Mouse (Mus musculus): Measurements from ENCODE around the gene Tbc1d2b. TPM values are rescaled to one million over a fixed set of nuclear protein-coding genes. Genes with fewer than 3 reads are reported as not detected.
A peak's percentile ranks its signal among the peaks of the same experiment; 100 is the strongest.

Tbc1d2b gene
- polyA plus RNA-seq, 1 experiment from 2014 or later = 11.4 TPM

DNA sequence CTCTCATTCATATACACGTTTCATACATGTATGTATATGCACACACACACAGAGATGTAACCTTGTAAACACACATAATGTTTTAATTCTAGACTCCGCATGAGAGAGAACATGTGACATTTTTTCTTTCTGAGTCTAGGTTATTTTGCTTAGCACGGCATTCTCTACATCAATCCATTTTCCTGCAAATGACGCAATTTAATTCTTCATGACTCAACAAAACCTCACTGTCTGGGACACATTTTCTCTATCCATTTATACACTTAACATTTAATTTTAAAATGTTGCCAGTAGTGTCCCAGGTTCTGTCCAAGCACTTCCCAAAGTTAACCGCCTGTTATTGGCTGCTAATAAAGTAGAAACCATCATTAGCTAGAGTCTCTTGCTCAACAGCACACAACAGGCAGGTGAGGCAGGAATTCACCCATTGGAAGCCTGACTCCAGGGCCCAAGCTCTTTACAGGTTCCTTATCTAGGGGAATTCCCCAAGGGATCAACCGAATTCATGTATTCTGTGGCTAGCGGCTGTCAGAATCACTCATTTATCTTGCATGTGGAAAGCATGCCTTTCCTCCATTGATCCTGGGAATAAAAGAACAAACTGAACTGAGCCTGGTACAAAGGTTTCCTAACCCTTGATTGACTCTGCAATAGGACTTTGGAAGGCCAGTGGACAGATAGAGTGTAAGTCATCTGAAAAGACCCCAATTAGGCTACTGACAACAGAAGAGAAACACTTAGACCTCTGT is 7.8 kb downstream of the Tbc1d2b start:
- WGBS = 88% methylated on average over 7 of the region's 7 CpGs

GRCm38 (mm10) chr9:90262063-90262462 is 8.5 kb downstream of the Tbc1d2b start:
- WGBS = 90% methylated on average over 3 of the region's 3 CpGs
- no peak overlapping the region for H3K9ac ChIP-seq (replicated peaks)
- no peaks in the 10 kb centered on the region for H3K4me1 ChIP-seq
- H3K27ac ChIP-seq (replicated peaks) = no peak overlapping the region
- H3K27me3 ChIP-seq = no peaks in the 10 kb centered on the region
- no peaks in the 10 kb centered on the region for H3K9me3 ChIP-seq
- no peak for ATAC-seq (ENCODE audit: low FRiP score, low read depth)
- no peak overlapping the region for H3K4me3 ChIP-seq
- 0 out of 2 replicates have a peak, but pooled peaks cover 5% of the 10 kb centered on the region for H3K36me3 ChIP-seq
- H3K4me2 ChIP-seq (replicated peaks) = no peak overlapping the region

More for the DNA sequence above, 7.8 kb downstream of the Tbc1d2b start:
- Histone ChIP-seq H3K4me2 (replicated peaks) (no peak overlapping the region), H3K9ac (replicated peaks) (no peak overlapping the region), H3K4me3 (no peak overlapping the region), H3K9me3 (no peaks in the 10 kb centered on the region), H3K27ac (replicated peaks) (no peak overlapping the region), H3K36me3 (0 out of 2 replicates have a peak, but pooled peaks cover 5% of the 10 kb centered on the region), H3K4me1 (no peaks in the 10 kb centered on the region), H3K27me3 (no peaks in the 10 kb centered on the region)
- ATAC-seq (ENCODE audit: low FRiP score, low read depth) = no peak

- WGBS = 74% methylated on average over 13 of the region's 13 CpGs
- Histone ChIP-seq H3K36me3 (0 out of 2 replicates have a peak, but pooled peaks cover 5% of the 10 kb centered on the region), H3K27ac (replicated peaks) (no peak overlapping the region), H3K4me1 (0 out of 2 replicates have a peak, but pooled peaks cover 3% of the 10 kb centered on the region), H3K9ac (replicated peaks) (no peak overlapping the region), H3K9me3 (no peaks in the 10 kb centered on the region), H3K4me3 (no peak overlapping the region), H3K4me2 (replicated peaks) (no peak overlapping the region), H3K27me3 (no peaks in the 10 kb centered on the region)
- no peak for ATAC-seq (ENCODE audit: low FRiP score, low read depth)
Observed at GRCm38 (mm10) chr9:90260600-90261375, 9.8 kb downstream of the Tbc1d2b start.

DNA sequence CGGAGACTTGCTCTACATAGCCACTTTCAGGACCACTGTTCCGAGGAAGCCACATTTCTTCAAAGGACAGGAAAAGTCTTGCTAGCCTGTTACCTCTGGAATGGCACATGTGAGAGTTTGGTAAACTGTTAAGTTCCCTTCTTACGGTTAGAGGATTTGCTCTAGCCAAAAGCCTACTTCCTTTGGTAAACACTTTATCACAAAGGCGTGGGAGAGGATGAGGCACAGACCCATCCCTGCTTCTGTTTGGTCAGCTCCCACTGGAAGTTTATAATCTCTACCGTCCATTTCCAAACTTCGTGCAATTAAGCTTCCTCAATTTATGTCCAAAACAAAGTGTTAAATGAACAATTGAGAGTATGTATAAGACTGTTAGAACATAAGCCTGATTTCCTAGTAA is 10.5 kb downstream of the Tbc1d2b start:
- Histone ChIP-seq H3K27ac (replicated peaks) (no peak overlapping the region), H3K4me3 (no peak overlapping the region), H3K27me3 (no peaks in the 10 kb centered on the region), H3K4me2 (replicated peaks) (no peak overlapping the region), H3K9ac (replicated peaks) (no peak overlapping the region), H3K9me3 (no peaks in the 10 kb centered on the region), H3K36me3 (0 out of 2 replicates have a peak, but pooled peaks cover 5% of the 10 kb centered on the region), H3K4me1 (0 out of 2 replicates have a peak, but pooled peaks cover 4% of the 10 kb centered on the region)
- 79% methylated on average over 6 of the region's 6 CpGs for WGBS
- ATAC-seq (ENCODE audit: low FRiP score, low read depth) = no peak

DNA sequence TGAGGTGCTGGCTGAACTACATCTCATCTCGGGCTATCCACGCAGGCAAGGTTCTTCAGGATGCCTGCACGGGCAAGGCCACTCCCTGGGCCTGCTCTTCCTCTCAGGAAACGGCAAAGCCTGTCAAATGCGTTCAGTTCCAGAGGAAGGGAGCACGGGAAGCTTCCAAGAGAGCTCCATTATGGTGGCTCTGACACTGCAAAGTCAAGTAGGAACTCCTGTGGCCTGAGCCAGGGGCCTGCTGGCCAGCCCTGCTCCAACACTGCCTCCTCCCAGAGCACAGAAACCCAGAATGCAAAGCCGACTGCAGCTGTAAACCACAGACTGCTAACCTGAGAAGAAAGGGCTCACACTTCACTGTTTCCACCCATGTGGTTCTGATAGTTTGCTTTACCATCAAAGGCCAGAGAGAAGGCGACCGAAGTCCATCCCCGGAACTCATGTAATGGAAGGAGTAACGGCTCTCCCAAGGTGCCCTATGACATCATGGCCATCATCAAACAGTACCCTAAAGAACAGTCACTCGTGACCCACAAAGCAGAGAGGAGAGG is 11.1 kb downstream of the Tbc1d2b start:
- Histone ChIP-seq H3K9ac (replicated peaks) (no peak overlapping the region), H3K4me2 (replicated peaks) (no peak overlapping the region), H3K27ac (replicated peaks) (no peak overlapping the region), H3K36me3 (0 out of 2 replicates have a peak, but pooled peaks cover 5% of the 10 kb centered on the region), H3K4me3 (no peak overlapping the region), H3K9me3 (no peaks in the 10 kb centered on the region), H3K4me1 (0 out of 2 replicates have a peak, but pooled peaks cover 4% of the 10 kb centered on the region), H3K27me3 (no peaks in the 10 kb centered on the region)
- WGBS = 92% methylated on average over 12 of the region's 12 CpGs
- ATAC-seq (ENCODE audit: low FRiP score, low read depth) = no peak

DNA sequence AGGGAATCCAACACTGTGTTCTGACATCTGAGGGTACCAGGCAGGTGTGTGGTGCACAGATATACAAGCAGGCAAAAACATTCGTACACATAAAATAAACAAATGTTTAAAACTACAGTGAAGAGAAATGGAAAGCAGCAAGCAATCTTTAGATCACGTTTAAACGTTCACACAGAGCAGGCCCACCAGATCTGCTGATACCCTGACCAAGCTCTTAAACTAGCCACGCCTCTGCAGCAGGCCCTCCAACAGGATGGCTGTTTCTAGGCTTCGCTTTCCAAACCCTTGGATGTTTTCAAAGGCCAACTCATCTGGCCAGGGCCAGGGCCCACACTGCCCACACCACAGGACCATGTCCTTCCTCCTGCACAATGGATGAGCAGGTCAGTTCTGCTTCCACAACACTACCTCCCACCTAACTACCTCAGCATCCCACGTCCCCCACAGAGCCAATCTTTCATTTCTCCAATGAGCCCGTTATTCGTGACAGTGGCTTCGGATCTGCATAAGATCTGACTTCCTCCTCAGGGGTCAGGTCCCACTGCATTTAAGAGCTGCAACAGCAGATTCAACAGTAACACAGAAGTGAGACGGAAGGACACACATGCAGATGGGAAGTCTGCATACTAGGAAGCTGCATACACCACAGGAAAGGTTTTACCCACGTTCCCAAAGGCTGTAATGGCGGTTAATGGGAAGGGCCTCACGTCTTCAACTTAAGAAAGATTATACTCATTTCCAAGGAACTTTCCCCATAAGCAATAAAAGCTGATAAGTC is 12.7 kb downstream of the Tbc1d2b start:
- no peak overlapping the region for H3K4me3 ChIP-seq
- H3K9me3 ChIP-seq = no peaks in the 10 kb centered on the region
- H3K27me3 ChIP-seq = no peaks in the 10 kb centered on the region
- no peak overlapping the region for H3K9ac ChIP-seq (replicated peaks)
- no peak for ATAC-seq (ENCODE audit: low FRiP score, low read depth)
- no peak overlapping the region for H3K27ac ChIP-seq (replicated peaks)
- no peak overlapping the region for H3K4me2 ChIP-seq (replicated peaks)
- 0 out of 2 replicates have a peak, but pooled peaks cover 4% of the 10 kb centered on the region for H3K4me1 ChIP-seq
- no peaks in the 10 kb centered on the region for H3K36me3 ChIP-seq
- 88% methylated on average over 13 of the region's 13 CpGs for WGBS

DNA sequence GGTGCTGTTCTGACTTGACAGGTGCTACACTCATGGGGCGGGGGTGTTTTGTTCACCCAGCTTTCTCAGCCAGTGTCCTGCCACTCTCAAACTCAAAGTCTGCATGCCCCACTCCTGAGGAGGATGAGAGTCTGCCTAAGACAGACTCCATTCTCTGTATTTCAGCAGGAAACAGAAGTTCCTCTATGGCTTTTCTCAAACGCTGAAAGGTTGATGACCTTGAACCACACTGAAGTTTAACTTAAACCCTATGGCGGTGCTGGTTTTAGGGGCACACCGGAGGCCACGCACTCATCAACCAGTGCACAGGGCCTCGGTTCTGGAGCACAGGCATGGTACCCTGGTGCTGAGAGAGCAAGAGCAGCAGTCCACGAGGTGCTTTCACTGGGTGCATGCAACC is 13.4 kb downstream of the Tbc1d2b start:
- Histone ChIP-seq H3K36me3 (no peaks in the 10 kb centered on the region), H3K4me1 (0 out of 2 replicates have a peak, but pooled peaks cover 4% of the 10 kb centered on the region), H3K27ac (replicated peaks) (no peak overlapping the region), H3K9me3 (no peaks in the 10 kb centered on the region), H3K4me3 (no peak overlapping the region), H3K4me2 (replicated peaks) (no peak overlapping the region), H3K27me3 (no peaks in the 10 kb centered on the region), H3K9ac (replicated peaks) (no peak overlapping the region)
- 0 out of 2 replicates have a peak, but pooled peaks have one; percentile 7 for ATAC-seq (ENCODE audit: low FRiP score, low read depth)
- WGBS = 81% methylated on average over 7 of the region's 7 CpGs

GRCm38 (mm10) chr9:90255844-90256405 is 14.7 kb downstream of the Tbc1d2b start:
- Histone ChIP-seq H3K9ac (replicated peaks) (no peak overlapping the region), H3K4me3 (no peak overlapping the region), H3K27me3 (no peaks in the 10 kb centered on the region), H3K4me2 (replicated peaks) (no peak overlapping the region), H3K4me1 (0 out of 2 replicates have a peak, but pooled peaks cover 4% of the 10 kb centered on the region), H3K9me3 (no peaks in the 10 kb centered on the region), H3K27ac (replicated peaks) (no peak overlapping the region), H3K36me3 (no peaks in the 10 kb centered on the region)
- ATAC-seq (ENCODE audit: low FRiP score, low read depth) = no peak; the same call in 1 of the 2 replicates
- WGBS = 34% methylated on average over 6 of the region's 6 CpGs

GRCm38 (mm10) chr9:90253181-90253580 is 17.4 kb downstream of the Tbc1d2b start:
- H3K4me2 ChIP-seq (replicated peaks) = no peak overlapping the region
- no peaks in the 10 kb centered on the region for H3K36me3 ChIP-seq
- 0 out of 2 replicates have a peak, but pooled peaks cover 4% of the 10 kb centered on the region for H3K4me1 ChIP-seq
- no peak for ATAC-seq (ENCODE audit: low FRiP score, low read depth)
- WGBS = 96% methylated on average over 2 of the region's 2 CpGs
- no peaks in the 10 kb centered on the region for H3K27me3 ChIP-seq
- no peak overlapping the region for H3K9ac ChIP-seq (replicated peaks)
- H3K27ac ChIP-seq (replicated peaks) = no peak overlapping the region
- H3K9me3 ChIP-seq = no peaks in the 10 kb centered on the region
- no peak overlapping the region for H3K4me3 ChIP-seq

- Histone ChIP-seq H3K36me3 (no peaks in the 10 kb centered on the region), H3K9me3 (no peaks in the 10 kb centered on the region), H3K27me3 (no peaks in the 10 kb centered on the region), H3K9ac (replicated peaks) (no peak overlapping the region), H3K27ac (replicated peaks) (no peak overlapping the region), H3K4me2 (replicated peaks) (no peak overlapping the region), H3K4me3 (no peak overlapping the region), H3K4me1 (0 out of 2 replicates have a peak, but pooled peaks cover 4% of the 10 kb centered on the region)
- no peak for ATAC-seq (ENCODE audit: low FRiP score, low read depth)
- WGBS = 93% methylated on average over 13 of the region's 13 CpGs
Observed at GRCm38 (mm10) chr9:90250964-90251750, 19.4 kb downstream of the Tbc1d2b start.

Measured in midbrain, embryonic 12.5 days (tissue).